Mouse (Mus musculus): Measurements from ENCODE around the gene Dock2. TPM values are rescaled to one million over a fixed set of nuclear protein-coding genes. Genes with fewer than 3 reads are reported as not detected.

The Dock2 gene
- polyA plus RNA-seq, 1 experiment from 2014 or later = not detected

- peaks cover 12% of the 10 kb centered on the region for H3K27me3 ChIP-seq
- CTCF ChIA-PET = interaction anchor here (1.1 kb wide), 1 partner anchor 18 kb away, joined by 3 read pairs; no protein-coding TSS in a partner anchor
- POLR2A ChIA-PET = no interaction called here
Observed at GRCm38 (mm10) chr11:34194158-34194941, 589.3 kb downstream of the Dock2 start.

GRCm38 (mm10) chr11:34193658-34194057, 590.0 kb downstream of the Dock2 start:
- ATAC-seq = no peak
- ChIA-PET CTCF (no interaction called here), POLR2A (no interaction called here)
- TF ChIP-seq CTCF (IDR thresholded peaks at IDR 0.05) = no peak
- H3K27me3 ChIP-seq = peaks cover 12% of the 10 kb centered on the region
- in situ Hi-C loops (cut with MboI; ENCODE audit: low pct_unique_long_range_greater_than_20kb) = no loop called here
- DNase-seq (ENCODE audit: low read depth, low spot score) = no peak

More at GRCm38 (mm10) chr11:34194158-34194941, 589.3 kb downstream of the Dock2 start:
- DNase-seq (ENCODE audit: low read depth, low spot score) = no peak
- TF ChIP-seq CTCF (IDR thresholded peaks at IDR 0.05) = no peak
- no peak for ATAC-seq
- in situ Hi-C loops (cut with MboI; ENCODE audit: low pct_unique_long_range_greater_than_20kb) = no loop called here

- TF ChIP-seq CTCF (IDR thresholded peaks at IDR 0.05) = no peak
- DNase-seq (ENCODE audit: low read depth, low spot score) = no peak
- ChIA-PET CTCF (no interaction called here), POLR2A (no interaction called here)
- no peaks in the 10 kb centered on the region for H3K27me3 ChIP-seq
- no peak for ATAC-seq
- in situ Hi-C loops (cut with MboI; ENCODE audit: low pct_unique_long_range_greater_than_20kb) = no loop called here
Observed at GRCm38 (mm10) chr11:34184266-34184665, 599.4 kb downstream of the Dock2 start.

GRCm38 (mm10) chr11:34181214-34182117, 602.2 kb downstream of the Dock2 start:
- no peak for TF ChIP-seq CTCF (IDR thresholded peaks at IDR 0.05)
- H3K27me3 ChIP-seq = no peaks in the 10 kb centered on the region
- ATAC-seq (no peak), DNase-seq (ENCODE audit: low read depth, low spot score) (no peak)
- ChIA-PET CTCF (no interaction called here), POLR2A (no interaction called here)
- in situ Hi-C loops (cut with MboI; ENCODE audit: low pct_unique_long_range_greater_than_20kb) = no loop called here

GRCm38 (mm10) chr11:34178752-34179151, 604.9 kb downstream of the Dock2 start:
- no peak for TF ChIP-seq CTCF (IDR thresholded peaks at IDR 0.05)
- POLR2A ChIA-PET = no interaction called here
- DNase-seq (ENCODE audit: low read depth, low spot score) (no peak), ATAC-seq (no peak)
- in situ Hi-C loops (cut with MboI; ENCODE audit: low pct_unique_long_range_greater_than_20kb) = no loop called here
- CTCF ChIA-PET = interaction anchor here (1.1 to 1.5 kb wide), 2 partner anchors 10 kb away, joined by 3 read pairs; no protein-coding TSS in a partner anchor
- no peaks in the 10 kb centered on the region for H3K27me3 ChIP-seq

Other genes with a start within 250 kb of the Dock2 start
- 11.5 TPM for gene Spdl1, start 49.7 kb upstream of the Dock2 start, polyA plus RNA-seq (2021)